Mouse (Mus musculus) adrenal gland, postnatal 25 days (tissue): Measurements from ENCODE around the gene Lemd2. TPM values are rescaled to one million over a fixed set of nuclear protein-coding genes. Genes with fewer than 3 reads are reported as not detected.
A peak's percentile ranks its signal among the peaks of the same experiment; 100 is the strongest.

Source experiments
- DNase-seq: peaks from one replicate; pipeline ENCODE4 v3.0.0; 2021; ENCODE audit warnings: mixed read lengths
- total RNA-seq: library from RNA; stranded (reverse); gene quantifications from 2 replicates; pipeline ENCODE4 v1.2.3, GENCODE M21; 2021

The Lemd2 gene
- total RNA-seq, 1 experiment from 2014 or later = 81.1 TPM

DNA sequence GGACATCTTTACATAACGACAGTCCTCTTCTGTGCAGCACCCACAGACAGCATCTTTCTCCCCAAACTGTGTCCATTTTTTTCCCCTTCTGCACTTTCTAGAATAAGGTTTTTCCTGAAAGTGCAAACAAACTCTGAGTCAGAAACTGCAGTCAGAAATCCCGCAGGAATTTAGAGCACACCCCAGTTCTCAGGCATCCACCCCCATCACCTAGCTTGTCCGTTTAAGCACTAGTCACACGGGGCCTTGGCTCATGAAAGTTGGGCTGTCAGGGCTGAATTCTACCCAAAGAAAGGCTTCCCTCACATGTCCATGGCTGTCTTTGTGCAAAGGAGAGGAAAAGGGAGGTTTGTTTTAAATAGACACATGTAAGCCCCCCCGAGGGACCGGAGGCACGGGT is 23.0 kb upstream of the Lemd2 start:
- no peak for DNase-seq

- no peak for DNase-seq
Observed at GRCm38 (mm10) chr17:27226701-27227100, 22.4 kb upstream of the Lemd2 start.

DNA sequence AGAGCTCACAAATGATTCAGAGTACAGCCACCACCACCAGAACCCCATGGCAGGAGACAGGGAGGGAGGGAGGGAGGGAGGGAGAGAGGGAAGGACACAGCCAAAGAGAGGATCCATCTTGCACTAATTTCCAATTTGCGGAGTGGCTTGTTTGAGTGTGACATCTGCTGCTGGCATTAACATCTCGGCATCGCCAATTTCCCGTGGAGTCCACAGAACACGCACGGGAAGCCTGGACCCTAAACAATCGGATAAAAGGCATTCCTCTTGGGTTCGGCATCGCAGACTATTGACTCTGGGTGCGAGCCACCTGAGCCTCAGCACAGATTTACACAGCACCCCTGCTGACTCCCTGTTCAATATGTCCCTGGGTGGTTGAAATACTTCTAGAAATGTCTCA is 21.5 kb upstream of the Lemd2 start:
- DNase-seq = no peak

DNA sequence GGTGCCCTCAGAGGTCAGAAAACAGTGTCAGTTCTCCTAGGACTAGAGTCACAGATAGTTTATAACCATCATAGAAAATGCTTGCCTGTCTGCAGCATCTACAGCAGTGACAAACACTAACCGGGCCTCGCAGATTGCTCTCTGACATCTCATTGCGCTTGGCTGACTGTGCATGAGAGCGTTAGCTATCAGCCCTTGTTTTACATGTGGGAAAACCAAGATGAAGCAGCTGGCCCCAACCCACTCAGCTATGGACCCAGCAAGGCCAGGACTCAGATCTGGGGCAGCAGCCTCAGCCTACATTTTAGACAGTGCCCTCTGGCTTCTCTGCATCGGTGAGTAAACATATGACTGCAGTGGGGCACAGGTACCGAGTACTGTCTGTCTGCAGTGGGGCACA is 19.6 kb upstream of the Lemd2 start:
- no peak for DNase-seq

DNA sequence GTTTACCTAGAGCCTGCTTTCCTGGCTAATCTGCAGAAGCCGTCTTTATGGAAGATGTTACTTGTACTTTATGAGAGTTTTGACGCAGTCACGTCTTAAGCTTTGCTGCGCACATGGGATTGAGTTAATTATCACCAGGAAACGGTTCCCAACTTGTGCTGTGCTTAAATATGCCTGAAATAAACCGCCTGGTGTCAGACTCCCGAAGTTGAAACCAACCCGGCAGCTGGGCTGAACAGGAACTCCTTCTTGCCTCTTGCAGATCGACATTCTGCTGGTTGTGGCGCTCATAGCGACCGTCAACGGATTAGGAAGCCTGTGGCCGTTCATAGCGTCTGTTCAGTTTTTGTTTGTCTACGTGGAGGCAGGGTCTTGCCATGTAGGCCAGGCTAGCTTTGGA is 17.3 kb upstream of the Lemd2 start:
- no peak for DNase-seq

- no peak for DNase-seq
Observed at GRCm38 (mm10) chr17:27218916-27219315, 14.6 kb upstream of the Lemd2 start.

DNA sequence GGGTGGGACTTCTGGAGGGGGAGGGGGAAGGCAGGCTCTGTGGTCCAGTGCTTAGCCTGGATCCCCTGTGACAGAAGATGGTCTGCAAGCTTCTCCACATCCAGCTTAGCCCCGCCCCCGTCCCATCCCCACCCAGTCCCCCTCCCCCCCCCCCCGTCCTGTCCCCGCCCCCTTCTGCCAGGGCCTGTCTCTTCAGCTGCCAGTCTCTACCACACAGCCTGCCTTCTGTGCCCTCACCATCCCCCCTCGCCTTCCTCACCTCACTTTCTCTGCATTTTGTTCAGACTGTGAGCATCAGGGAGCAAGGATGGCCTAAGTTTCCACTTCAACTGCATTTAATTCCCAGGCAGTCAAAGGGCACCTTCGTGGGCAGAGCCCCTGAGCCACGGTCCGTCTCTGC is 14.1 kb upstream of the Lemd2 start:
- no peak for DNase-seq

GRCm38 (mm10) chr17:27212768-27213525 is 8.7 kb upstream of the Lemd2 start:
- DNase-seq = peak; percentile 69

DNA sequence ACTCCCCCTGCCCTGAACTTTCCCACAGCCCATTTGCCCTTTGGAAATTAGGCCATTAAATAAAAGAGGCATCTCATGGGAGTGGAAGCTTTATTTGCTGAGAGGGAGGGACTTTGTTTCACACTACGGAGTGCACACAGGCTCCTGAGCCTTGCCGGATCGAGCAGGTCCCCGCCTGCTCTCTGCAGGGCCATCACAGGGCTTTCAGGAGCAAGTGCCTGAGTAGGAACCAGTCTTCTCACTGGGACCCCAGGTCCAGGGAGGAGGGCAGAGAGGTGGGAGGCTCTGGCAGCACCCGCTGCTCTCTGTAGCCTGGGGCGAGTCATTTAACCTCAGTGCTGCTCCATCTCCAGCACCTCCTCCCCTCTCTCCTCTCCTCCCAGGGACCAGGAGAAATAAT is 7.7 kb upstream of the Lemd2 start:
- DNase-seq = no peak

DNA sequence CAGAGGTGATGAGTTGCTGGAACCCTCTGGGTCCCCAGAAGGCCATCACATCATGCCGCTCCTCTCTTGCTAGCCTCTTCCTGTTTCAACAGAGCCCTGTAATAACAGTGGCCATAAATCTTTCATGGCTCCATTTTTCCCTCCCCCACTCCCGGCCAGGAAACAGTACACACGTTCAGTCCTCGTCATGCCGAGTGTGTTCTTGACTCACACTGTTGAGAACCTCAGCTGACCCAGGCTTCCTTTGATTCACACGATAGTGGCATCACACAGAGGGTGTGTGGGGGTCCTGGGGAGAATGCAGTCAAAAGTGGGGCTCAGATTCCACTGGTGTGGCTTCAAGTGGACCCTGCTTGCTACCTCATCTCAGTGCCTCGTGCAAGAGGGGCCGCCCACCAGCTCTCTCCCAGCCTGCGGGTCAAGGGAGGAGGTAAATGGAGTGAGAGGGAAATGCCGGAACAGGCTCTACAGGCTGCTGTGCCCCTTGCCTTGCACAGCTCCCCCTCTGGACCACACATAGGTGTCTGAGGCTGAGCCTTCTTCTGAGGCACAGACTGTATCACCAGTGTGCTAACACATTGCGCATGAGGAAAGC is 2.9 kb upstream of the Lemd2 start:
- DNase-seq = no peak

DNA sequence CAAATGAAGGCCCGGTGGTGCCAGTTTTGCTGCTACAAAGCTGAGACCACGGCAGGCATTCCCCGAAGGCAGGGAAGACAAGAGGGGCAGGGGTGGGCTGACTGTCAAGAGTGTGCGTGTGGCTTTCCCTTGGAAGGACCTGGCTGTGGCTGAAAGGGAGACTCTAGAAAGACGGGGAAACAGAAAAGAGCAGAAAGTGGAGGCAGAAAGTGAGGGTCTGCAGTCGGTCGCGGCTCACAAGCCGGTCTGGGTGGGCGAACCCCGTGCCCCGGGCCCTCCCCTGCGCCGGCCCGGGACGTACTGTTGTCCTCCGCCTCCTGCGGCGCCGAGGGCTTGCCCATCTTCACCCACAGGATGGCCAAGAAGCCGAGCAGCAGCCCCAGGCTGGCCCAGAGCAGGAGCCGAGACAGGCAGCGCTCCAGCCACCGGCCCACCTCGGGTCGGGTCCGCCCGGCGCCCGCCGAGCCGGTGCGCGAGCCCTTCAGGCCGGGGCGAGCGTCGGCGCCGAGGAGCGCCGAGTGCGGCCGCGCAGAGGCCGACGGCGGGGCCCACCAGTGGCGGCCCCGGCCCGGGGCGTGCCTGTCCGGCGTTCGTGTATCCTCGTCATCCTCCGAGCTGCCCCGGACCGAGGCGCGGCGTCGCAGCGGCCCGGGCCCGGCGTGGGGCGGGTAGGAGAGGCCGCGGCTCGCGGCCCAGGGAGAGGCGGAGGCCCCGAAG is 753 bp downstream of the Lemd2 start:
- peak; percentile 30 for DNase-seq

- no peak for DNase-seq
Observed at GRCm38 (mm10) chr17:27202919-27203357, 1.3 kb downstream of the Lemd2 start.

DNA sequence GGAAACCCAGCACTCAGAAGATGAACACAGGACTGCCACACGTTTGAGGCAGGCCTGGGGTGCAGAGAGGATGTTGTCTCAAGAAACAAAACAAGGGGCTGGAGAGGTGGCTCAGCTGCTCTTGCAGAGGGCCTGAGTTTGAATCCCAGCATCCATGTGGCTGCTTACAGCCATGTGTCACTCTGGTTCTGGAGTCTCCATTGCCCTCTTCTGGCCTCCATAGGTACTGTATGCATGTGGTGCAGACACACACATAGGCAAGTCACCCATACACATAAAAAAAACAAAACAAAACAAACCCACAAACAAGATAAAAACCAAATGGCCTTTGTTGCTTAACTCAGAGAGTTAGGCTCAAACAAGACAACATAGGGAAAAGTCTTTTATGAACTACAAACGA is 2.3 kb downstream of the Lemd2 start:
- no peak for DNase-seq

- DNase-seq = no peak
Observed at GRCm38 (mm10) chr17:27200801-27201200, 3.5 kb downstream of the Lemd2 start.

DNA sequence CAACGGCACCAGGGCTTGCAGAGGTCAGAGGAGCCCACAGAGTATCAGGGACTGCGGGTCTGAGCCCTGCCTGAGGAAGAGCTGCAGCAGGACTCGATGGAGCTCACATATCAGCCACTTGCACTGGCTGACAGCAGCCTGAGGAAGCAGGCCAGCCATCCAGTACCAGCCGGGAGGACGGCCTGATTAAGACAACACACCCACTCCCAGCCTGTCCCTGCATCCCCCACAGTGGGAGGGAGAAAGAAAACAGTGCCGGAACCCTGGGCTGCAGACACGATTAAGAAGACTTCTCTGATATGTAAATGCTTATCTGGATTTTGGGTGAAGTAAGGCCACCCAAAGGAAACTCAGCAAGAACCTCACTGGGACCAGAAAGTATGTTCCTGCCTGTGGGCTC is 4.4 kb downstream of the Lemd2 start:
- DNase-seq = no peak

DNA sequence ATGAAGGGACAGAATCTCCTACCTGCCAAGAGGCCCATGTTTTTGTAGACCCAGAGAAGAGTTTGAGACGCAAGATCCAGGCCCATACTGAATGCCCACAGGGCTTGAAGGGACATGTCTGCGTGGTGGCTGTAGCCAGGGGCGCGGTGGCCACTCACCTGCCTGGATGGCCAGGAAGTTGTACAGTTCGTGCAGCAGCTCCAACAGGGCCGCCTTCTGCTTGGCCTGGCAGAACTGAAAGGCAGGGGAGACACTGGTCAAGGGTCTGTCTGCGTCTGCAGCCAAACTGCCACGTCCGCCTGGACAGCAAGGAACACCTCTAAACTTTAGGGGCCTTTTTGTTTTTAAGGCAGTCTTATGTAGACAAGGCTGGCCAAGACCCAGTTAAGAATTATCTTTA is 5.1 kb downstream of the Lemd2 start:
- no peak for DNase-seq

GRCm38 (mm10) chr17:27196206-27196605 is 8.1 kb downstream of the Lemd2 start:
- DNase-seq = no peak

- no peak for DNase-seq
Observed at GRCm38 (mm10) chr17:27194258-27195185, 9.7 kb downstream of the Lemd2 start.

- DNase-seq = no peak
Observed at GRCm38 (mm10) chr17:27191804-27192203, 12.5 kb downstream of the Lemd2 start.

DNA sequence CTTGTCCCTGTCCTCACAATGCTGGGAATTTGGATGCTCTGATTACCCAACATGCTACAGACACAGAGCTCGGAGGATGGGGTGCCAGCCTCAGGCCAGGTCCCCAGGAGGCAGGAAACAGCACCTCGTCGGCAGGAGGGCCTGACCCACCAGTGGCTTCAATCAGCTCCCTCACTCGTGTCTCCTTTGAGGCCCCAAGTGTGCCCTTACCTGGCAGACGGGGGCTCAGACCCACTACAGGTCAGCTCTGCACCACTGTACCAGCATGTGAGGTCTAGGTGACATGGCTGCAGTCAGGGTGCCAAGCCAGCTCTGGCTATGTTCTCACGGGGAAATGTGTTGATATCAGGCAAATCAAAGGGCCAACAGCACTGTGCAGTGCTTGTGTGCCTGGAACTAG is 13.1 kb downstream of the Lemd2 start:
- DNase-seq = no peak

GRCm38 (mm10) chr17:27189640-27190216 is 14.5 kb downstream of the Lemd2 start:
- DNase-seq = peak; percentile 59

DNA sequence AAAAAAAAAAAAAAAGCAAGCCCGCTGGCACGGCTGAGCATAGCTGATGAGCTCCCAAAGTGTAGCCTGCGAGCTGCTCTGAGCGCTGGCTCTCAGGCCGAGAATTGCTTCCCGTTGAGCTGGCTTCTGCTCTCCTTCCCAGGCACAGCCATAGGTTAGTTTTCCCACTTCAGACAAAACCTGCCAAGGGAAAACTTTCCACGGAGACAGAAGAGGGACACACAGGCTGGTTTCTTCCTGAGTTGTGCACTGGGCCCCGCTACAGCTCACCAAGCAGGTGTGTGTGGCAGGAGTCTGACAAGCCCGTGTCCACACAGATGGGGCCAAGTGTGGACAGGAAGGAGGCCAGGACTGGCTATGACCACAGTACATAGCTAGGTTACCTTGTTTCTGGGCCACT is 15.4 kb downstream of the Lemd2 start:
- no peak for DNase-seq
